Mouse (Mus musculus) forebrain, embryonic 12.5 days (tissue): ENCODE measurements around the gene Pdzd2. TPM values are rescaled to one million over a fixed set of nuclear protein-coding genes. Genes with fewer than 3 reads are reported as not detected.

ENCODE experiments used
- ATAC-seq: fragments of 200-750 bp; cut with Nextera tagmentation; 2 replicates; pipeline ENCODE4 v1.8.0; 2017; ENCODE audit warnings: moderate TSS enrichment; ENCODE audit not compliant: low FRiP score
- H3K27ac ChIP-seq: fragments of 300-500 bp; sonication (generic); 2 replicates; pipeline ENCODE4 v1.5.1; 2016; ENCODE audit warnings: mild to moderate bottlenecking
- H3K27me3 ChIP-seq: fragments of 300-500 bp; sonication (generic); 2 replicates; pipeline ENCODE4 v1.6.1; 2016; ENCODE audit warnings: mild to moderate bottlenecking
- H3K36me3 ChIP-seq: fragments of 300-500 bp; sonication (generic); replicated peaks from 2 replicates; pipeline ENCODE4 v1.6.1; 2016; ENCODE audit warnings: mild to moderate bottlenecking
- H3K4me1 ChIP-seq: fragments of 300-500 bp; sonication (generic); 2 replicates; pipeline ENCODE4 v1.6.1; 2016
- H3K4me2 ChIP-seq: fragments of 300-500 bp; sonication (generic); 2 replicates; pipeline ENCODE4 v1.6.1; 2016; ENCODE audit warnings: mild to moderate bottlenecking, moderate library complexity
- H3K4me3 ChIP-seq: fragments of 300-500 bp; sonication (generic); replicated peaks from 2 replicates; pipeline ENCODE4 v1.5.1; 2016; ENCODE audit warnings: mild to moderate bottlenecking
- H3K9ac ChIP-seq: fragments of 300-500 bp; sonication (generic); 2 replicates; pipeline ENCODE4 v1.6.1; 2016; ENCODE audit warnings: mild to moderate bottlenecking
- H3K9me3 ChIP-seq: fragments of 300-500 bp; sonication (generic); 2 replicates; pipeline ENCODE4 v1.6.1; 2016
- WGBS: fragments of 180-500 bp; shearing (Covaris S2); methylation state at CpG from one replicate; pipeline ENCODE4 v1.1.7; 2016; 5-methylcytosine and 5-hydroxymethylcytosine counted together
- polyA plus RNA-seq: library from polyadenylated mRNA; unstranded; fragments of >200 nt; fragmentation: Nextera tagmentation; extraction: Ambion mirVana; gene quantifications from 2 replicates; pipeline ENCODE4 v1.2.1, GENCODE M21; 2016

Gene Pdzd2
- polyA plus RNA-seq, 1 experiment from 2014 or later = 7.3 TPM

DNA sequence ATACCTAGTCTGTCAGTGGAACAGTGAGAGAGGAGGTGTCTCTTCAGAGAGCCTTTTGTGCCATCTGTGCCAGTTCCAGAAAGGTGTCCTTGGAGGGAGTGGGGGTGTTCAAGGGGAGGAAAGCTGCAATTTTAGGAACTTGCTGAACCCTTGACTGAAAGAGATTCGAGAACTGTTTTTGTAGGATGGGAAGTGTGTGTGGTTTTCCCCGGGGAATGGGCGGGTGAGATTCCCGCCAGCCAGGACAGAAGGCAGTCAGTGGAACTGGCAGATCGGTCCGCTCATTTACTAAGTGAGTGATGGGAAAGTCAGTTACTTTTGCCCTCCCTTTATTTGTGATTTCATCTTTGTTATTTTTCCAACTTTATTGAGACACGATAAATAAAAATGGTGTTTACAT, 266.1 kb downstream of the Pdzd2 start:
- Histone ChIP-seq H3K27me3 (no peaks in the 10 kb centered on the region), H3K9ac (no peak overlapping the region), H3K4me2 (no peak overlapping the region), H3K9me3 (no peaks in the 10 kb centered on the region), H3K4me1 (peaks cover 7% of the 10 kb centered on the region), H3K4me3 (no peak overlapping the region), H3K27ac (no peak overlapping the region), H3K36me3 (no peaks in the 10 kb centered on the region)
- ATAC-seq = no peak
- 81% methylated on average over 7 of the region's 7 CpGs for WGBS

DNA sequence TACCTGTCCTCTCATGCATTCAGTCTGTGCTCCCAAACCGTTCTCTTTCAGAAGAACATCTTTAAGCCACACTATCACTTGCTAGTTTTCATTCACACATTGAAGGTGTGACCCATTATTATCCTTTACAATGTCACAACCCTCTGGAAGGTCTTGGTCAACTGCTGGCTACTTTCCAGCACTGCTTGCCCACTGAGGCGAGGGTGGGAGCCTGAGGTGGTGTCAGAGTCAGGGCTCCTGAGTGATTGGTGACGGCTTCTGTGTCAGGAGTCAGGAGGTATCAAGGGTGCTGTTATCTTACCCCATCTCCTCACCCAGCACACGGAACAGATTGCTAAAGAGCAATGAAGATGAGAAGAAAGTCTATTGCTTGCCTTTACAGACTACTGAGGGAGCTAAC, 267.1 kb downstream of the Pdzd2 start:
- WGBS = 95% methylated on average over 4 of the region's 4 CpGs
- no peak for ATAC-seq
- Histone ChIP-seq H3K4me2 (no peak overlapping the region), H3K27ac (no peak overlapping the region), H3K4me1 (peaks cover 7% of the 10 kb centered on the region), H3K9me3 (no peaks in the 10 kb centered on the region), H3K36me3 (no peaks in the 10 kb centered on the region), H3K9ac (no peak overlapping the region), H3K4me3 (no peak overlapping the region), H3K27me3 (no peaks in the 10 kb centered on the region)

DNA sequence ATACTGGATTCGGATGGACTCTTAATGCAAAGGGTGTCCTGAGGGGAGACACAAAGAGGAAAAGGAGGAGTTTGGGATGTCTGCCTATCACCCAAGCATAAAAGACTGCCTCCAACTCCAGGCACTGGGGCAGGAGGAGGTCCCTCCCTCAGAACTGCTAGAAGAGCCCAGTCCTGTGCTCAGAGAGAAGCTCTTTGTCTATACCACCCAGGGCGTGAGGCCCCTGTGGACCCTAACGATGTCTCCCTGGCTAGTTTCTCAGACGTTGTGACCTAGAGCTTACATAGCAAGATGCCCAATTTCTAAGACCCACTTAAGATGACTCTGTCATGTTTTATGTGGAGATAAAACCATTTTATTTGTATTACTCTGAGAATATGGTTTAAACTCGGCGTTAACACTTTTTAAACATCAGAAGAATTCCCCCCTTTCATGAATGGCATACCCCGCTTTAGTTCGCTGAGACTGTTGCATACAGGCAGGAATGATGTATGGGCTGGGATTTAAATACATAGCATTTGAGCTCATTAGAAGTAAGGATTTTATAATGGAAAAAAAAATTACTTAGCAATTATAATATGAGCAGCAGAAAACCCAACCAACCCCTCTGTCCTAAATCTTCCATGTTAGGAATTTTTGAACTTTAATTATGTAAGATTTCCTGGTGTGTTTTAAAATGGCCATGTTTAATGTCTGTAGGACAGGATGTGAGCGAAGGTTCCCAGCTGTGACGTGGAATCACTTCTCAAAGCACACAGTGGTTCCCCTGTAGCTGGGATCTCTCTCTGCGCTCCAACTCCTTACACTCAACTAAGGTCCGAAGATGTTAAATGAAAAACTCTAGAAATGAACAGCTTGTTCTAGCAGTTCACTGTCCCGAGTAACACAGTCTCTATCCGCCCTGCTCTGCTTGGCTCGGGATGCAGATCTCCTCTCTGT, 268.6 kb downstream of the Pdzd2 start:
- no peaks in the 10 kb centered on the region for H3K9me3 ChIP-seq
- no peak overlapping the region for H3K4me2 ChIP-seq
- WGBS = 52% methylated on average over 15 of the region's 15 CpGs
- H3K4me3 ChIP-seq = no peak overlapping the region
- no peak overlapping the region for H3K27ac ChIP-seq
- H3K9ac ChIP-seq = no peak overlapping the region
- no peaks in the 10 kb centered on the region for H3K36me3 ChIP-seq
- ATAC-seq = peak; percentile 63; the same call in 1 of the 2 replicates
- peaks cover 4% of the 10 kb centered on the region for H3K4me1 ChIP-seq
- H3K27me3 ChIP-seq = no peaks in the 10 kb centered on the region

DNA sequence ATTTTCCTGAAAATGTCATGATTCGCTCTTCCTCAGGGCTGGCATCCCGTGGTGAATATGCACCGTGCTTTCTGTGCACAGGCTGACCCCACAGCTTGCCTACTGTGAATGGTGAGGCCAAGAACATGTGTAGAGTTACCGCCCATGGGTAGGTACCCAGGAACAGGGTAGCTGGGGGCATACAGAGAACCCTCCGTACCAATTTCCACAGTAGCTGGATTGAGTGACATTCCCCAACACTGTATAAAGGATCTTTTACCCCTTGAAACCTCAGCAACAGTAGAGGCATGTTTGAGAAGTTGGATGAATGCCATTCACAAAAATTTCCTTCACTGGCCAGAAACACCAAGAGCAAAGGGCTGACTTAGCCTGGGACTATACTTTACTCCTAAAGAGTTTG, 271.1 kb downstream of the Pdzd2 start:
- H3K4me1 ChIP-seq = peaks cover 4% of the 10 kb centered on the region
- WGBS = 88% methylated on average over 5 of the region's 5 CpGs
- ATAC-seq = no peak
- H3K4me3 ChIP-seq = no peak overlapping the region
- H3K9ac ChIP-seq = no peak overlapping the region
- no peak overlapping the region for H3K27ac ChIP-seq
- H3K9me3 ChIP-seq = no peaks in the 10 kb centered on the region
- no peaks in the 10 kb centered on the region for H3K36me3 ChIP-seq
- no peaks in the 10 kb centered on the region for H3K27me3 ChIP-seq
- no peak overlapping the region for H3K4me2 ChIP-seq

DNA sequence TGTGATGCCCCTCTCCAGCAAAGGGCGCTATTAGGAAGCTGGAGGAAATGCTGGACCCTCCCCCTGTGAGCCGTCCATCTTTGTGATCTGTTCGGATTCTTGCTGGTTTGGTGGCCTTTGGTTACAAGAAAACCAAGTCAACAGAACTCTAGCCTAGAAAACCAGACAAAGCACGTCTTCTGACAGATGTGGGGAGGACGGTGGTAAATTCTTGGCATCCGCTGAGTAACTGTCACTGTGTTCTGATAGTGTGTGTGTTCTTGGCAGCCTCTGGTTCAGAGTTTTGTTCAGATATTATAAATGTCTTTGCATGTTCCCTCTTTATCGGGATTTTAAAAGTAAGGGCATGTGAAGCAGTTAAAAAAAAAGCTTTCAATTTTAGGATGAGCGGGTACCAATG, 274.0 kb downstream of the Pdzd2 start:
- Histone ChIP-seq H3K9me3 (no peaks in the 10 kb centered on the region), H3K4me2 (no peak overlapping the region), H3K4me1 (no peaks in the 10 kb centered on the region), H3K27me3 (no peaks in the 10 kb centered on the region), H3K36me3 (no peaks in the 10 kb centered on the region), H3K4me3 (no peak overlapping the region), H3K9ac (no peak overlapping the region), H3K27ac (no peak overlapping the region)
- ATAC-seq = no peak
- 89% methylated on average over 8 of the region's 8 CpGs for whole genome bisulfite sequencing

DNA sequence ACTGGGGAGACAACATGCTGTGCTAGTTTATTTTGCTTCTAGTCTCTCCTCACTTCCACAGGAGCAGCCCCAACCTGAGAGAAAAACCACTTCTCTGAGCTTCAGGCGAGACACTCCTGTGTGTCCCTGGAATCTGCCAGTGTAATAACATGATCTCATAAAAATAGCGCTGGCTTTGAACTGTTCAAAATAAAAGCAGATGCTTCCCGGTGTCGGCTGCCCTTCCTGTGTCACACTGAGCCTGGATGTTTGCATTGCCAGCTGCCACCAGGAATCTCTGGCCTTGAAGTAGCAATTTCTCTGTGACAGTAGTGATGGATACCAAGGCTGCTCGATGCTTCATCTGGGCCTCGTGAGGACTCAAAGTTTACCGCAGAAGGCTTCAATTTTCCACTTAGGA, 282.9 kb downstream of the Pdzd2 start:
- H3K9me3 ChIP-seq = no peaks in the 10 kb centered on the region
- no peak overlapping the region for H3K4me2 ChIP-seq
- 70% methylated on average over 7 of the region's 7 CpGs for WGBS
- no peak for ATAC-seq
- no peak overlapping the region for H3K4me3 ChIP-seq
- no peak overlapping the region for H3K9ac ChIP-seq
- no peaks in the 10 kb centered on the region for H3K36me3 ChIP-seq
- no peaks in the 10 kb centered on the region for H3K4me1 ChIP-seq
- H3K27ac ChIP-seq = no peak overlapping the region
- no peaks in the 10 kb centered on the region for H3K27me3 ChIP-seq

DNA sequence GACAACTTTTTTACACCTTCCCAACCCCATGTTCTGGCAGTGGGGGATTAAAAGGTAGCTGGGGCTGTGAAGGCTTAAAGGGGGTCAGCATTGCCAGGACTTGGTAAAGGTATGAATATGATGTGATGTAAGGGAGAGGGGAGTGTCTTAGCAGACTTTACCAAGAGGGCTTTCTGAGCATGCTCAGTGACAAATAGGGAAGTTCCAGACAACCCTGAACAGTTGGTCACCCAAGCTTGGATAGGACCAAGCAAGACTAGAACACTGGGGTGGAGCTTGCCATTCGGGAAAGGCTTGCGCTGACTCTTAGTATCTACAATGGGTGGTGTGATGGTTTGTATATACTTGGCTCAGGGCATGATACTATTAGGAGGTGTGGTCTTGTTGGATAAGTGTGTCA, 286.4 kb downstream of the Pdzd2 start:
- no peak overlapping the region for H3K4me3 ChIP-seq
- no peaks in the 10 kb centered on the region for H3K9me3 ChIP-seq
- no peak overlapping the region for H3K9ac ChIP-seq
- ATAC-seq = no peak
- no peaks in the 10 kb centered on the region for H3K36me3 ChIP-seq
- no peaks in the 10 kb centered on the region for H3K27me3 ChIP-seq
- H3K4me2 ChIP-seq = no peak overlapping the region
- 98% methylated on average over 2 of the region's 2 CpGs for WGBS
- no peak overlapping the region for H3K27ac ChIP-seq
- no peaks in the 10 kb centered on the region for H3K4me1 ChIP-seq

DNA sequence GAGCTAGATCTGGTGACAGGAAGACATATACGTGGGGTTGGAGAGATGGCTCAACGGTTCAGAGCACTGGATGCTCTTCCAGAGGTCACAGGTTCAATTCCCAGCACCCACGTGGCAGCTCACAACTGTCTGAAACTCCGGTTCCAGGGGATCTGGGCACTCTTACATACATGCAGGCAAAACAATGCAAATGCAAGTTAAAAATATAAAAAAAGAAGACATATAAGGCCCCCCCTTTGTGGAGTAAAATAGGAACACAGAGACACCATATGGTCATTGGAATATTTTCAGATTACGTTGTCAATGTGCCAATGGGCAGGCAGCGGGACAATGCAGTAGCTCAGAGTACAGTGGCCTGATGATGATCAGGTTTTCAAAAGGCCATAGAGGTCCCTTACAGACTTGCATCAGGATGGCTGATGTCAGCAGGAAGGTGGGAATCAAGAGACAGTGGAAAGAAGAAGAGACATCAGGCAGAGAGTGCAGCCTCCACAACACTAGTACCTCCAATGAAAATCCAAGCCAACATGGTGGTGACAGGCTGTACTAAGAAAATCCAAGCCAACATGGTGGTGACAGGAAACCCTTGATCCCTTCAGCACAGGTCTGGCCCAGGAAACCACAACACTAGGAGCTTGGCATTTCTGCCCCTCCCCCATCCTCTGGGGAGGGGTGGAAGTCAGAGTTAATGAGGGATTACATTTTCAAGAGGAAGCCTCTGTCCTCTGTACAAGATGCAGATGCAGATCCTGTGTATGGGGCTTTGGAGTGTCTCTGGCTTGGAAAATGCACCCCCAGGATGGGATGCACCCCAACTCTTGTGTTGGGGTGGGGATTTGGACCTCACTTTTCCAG, 287.4 kb downstream of the Pdzd2 start:
- Histone ChIP-seq H3K27me3 (no peaks in the 10 kb centered on the region), H3K36me3 (no peaks in the 10 kb centered on the region), H3K9ac (no peak overlapping the region), H3K9me3 (no peaks in the 10 kb centered on the region), H3K27ac (no peak overlapping the region), H3K4me3 (no peak overlapping the region), H3K4me1 (no peaks in the 10 kb centered on the region), H3K4me2 (no peak overlapping the region)
- ATAC-seq = no peak
- WGBS = 87% methylated on average over 6 of the region's 6 CpGs

DNA sequence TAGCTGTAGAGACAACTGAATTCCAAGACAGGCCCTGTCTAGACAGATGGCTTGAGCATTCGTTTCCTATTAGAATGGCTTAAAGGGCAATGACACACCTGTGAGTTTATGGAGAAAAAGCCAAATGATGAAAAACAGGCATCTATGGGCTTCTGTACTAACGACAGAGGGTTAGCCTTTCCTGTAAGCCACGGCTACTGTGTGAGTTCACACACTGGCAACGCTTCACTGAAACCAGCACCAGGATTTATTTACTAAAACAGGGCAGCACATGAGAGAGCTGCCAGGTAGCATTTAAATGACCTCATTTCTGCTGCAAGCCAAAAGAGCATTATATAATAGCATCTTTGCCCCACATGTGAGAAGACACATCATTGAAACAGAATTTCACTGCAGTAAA, 288.3 kb downstream of the Pdzd2 start:
- no peak overlapping the region for H3K9ac ChIP-seq
- no peak for ATAC-seq
- H3K4me3 ChIP-seq = no peak overlapping the region
- no peaks in the 10 kb centered on the region for H3K9me3 ChIP-seq
- no peaks in the 10 kb centered on the region for H3K4me1 ChIP-seq
- H3K36me3 ChIP-seq = no peaks in the 10 kb centered on the region
- 77% methylated on average over 4 of the region's 4 CpGs for WGBS
- no peak overlapping the region for H3K4me2 ChIP-seq
- H3K27me3 ChIP-seq = no peaks in the 10 kb centered on the region
- H3K27ac ChIP-seq = no peak overlapping the region

DNA sequence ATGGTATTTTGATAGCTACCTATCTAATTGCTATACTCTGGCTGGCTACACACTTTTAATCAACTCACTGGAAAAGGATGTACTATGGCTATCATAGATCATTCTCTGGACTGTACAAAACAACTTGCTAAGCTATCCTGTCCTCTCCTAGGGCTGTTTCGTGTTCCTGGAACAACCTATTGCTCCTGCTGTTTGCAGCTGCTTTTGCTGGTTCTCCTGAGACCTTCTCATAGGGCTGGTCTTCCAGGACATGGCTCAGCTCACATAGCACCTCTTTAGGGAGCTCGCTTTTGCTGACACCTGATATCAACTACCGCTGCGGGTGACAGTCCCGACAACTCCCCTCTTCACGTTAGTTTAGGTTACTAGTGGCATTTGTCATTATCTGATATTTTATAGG, 288.9 kb downstream of the Pdzd2 start:
- Histone ChIP-seq H3K4me2 (no peak overlapping the region), H3K36me3 (no peaks in the 10 kb centered on the region), H3K4me3 (no peak overlapping the region), H3K9me3 (no peaks in the 10 kb centered on the region), H3K27me3 (no peaks in the 10 kb centered on the region), H3K4me1 (no peaks in the 10 kb centered on the region), H3K27ac (no peak overlapping the region), H3K9ac (no peak overlapping the region)
- no peak for ATAC-seq
- 94% methylated on average over 6 of the region's 6 CpGs for WGBS

DNA sequence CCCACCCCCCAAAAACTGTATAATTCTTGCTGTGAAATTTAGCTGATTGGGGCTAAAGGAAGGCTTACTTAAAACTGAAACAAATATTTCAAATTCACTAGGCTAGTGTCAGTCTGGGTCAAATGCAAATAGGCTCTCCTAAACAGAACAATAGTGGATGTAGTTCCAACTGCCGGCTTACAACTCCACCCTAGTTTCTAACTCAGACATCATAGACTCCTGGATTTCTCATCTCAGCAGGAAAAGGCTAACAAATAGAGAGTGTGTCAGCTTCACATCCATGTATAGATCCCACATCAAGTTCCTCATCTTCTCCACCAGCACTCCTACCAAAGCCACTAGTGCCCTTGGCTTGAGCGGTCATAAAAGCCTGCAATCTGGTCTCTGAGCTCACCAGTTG, 290.4 kb downstream of the Pdzd2 start:
- Histone ChIP-seq H3K9ac (no peak overlapping the region), H3K36me3 (no peaks in the 10 kb centered on the region), H3K4me2 (no peak overlapping the region), H3K9me3 (no peaks in the 10 kb centered on the region), H3K27me3 (no peaks in the 10 kb centered on the region), H3K4me3 (no peak overlapping the region), H3K4me1 (no peaks in the 10 kb centered on the region), H3K27ac (no peak overlapping the region)
- 76% methylated on average over 2 of the region's 2 CpGs for WGBS
- no peak for ATAC-seq

DNA sequence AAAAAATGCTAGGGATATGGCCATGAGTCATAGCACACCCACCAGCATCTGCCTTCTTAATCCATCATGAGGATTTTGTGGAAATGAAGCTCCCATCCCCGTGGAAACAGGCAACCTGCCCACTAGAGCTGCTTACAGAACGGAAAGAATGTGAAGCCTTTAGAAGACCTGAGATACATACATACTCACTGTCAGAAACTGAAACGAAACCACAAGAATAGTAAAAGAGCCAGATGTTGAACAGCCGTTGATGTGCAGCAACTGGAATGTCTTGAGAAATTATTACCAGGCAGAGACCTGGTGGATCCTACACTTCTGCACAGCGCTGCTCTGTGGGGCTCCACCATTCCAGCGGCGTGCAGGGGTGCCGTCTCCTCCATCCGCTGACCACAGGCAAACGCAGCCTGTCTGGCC, 292.7 kb downstream of the Pdzd2 start:
- Histone ChIP-seq H3K36me3 (no peaks in the 10 kb centered on the region), H3K9me3 (no peaks in the 10 kb centered on the region)
- WGBS = 83% methylated on average over 10 of the region's 10 CpGs

More for the DNA sequence above, 292.7 kb downstream of the Pdzd2 start:
- ATAC-seq = no peak
- Histone ChIP-seq H3K4me1 (no peaks in the 10 kb centered on the region), H3K27ac (no peak overlapping the region), H3K4me2 (no peak overlapping the region), H3K9ac (no peak overlapping the region), H3K27me3 (no peaks in the 10 kb centered on the region), H3K4me3 (no peak overlapping the region)
